Mouse (Mus musculus) left cerebral cortex, adult 9 months (tissue): ENCODE measurements around the gene Polr3h.
A peak's percentile ranks its signal among the peaks of the same experiment; 100 is the strongest.

Experiments used
- DNase-seq, 2 experiments: peaks; one replicate each; pipeline ENCODE4 v3.0.0; 2022; ENCODE audit warnings: low spot score in 2 of 2

The Polr3h gene

DNA sequence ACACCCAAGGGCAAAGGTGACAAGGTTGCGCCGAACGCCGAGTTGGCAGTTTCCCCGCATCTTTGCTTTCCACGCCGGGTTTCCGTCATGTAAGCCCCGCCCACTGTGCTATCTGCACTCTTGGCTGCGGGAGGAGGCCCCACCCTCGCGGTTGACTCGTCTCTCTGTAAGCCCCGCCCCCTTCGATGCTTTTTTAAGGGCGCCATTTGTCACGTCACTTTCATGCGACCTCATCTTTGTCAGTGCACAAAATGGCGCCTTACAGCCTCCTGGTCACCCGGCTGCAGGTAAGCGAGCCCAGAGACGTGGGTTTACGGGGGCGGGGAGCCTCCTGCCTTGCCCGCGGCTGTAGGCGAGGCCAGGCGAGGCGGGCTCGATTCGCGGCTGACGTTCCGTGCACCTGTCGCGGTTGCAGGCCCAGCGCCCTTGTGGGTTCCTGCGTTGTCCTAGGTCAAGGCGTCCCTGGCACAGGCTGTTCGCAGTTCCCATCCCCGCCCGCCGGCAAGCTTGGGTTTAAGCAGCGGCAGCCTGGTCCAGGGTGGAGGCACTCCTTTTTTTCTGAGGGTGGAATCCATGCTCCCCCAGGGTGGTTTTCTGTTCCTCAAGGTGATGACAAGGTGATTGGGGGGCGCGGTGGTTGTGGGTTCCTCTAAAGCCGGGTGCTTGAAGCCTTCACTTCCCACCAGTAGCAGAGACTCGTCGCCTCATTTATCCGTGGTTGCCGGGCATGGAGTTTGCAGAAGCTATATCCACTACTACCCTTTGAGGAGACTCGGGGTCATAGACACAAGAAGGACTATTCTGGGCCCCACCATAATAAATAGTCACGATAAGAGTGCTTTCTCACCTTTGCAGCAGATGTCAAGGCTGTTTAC is 53.5 kb downstream of the Polr3h start, which contains the start of gene Aco2:
Gene Aco2, plus strand, starts transcription at position 48 of the 875 bp plus-strand sequence.
- DNase-seq, result peak; percentile 96 to 100

DNA sequence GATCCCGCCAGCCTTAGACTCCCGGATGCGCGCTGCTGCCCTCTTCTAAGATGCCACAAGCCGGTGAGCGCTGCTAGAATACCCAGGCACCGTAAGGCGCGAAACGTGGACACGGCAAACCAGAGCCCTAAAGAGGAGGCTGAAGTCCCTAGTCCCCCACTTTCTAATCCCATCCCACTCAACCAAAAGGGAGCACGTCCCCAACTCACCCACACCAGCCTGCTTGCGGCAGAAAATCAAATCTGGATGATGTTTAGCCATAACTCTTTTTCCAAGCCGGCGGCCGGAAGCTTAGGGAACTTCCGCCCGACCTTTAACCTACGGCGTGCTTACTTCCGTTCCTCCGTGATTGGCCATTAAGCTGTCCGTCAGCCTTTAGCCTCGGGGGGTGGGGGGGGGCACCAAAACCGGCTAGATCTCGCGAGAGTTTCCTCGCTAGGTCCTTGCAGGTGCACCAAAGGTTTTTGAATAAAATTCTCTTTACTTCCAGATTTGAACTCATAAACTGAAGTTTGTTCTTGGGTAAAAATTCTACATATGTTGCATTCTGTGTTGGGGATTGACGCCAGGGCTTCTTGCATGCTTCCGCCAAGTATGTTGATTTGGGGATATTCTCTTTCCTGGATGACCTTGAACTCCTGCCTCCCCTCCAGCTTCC is 54.3 kb downstream of the Polr3h start, which contains the start of gene Phf5a:
Gene Phf5a, minus strand, starts transcription at position 308 of the 658 bp plus-strand sequence.
- peak in 1 of 2 experiments; percentile 86 for DNase-seq

GRCm38 (mm10) chr15:81869985-81870384 is 56.1 kb downstream of the Polr3h start:
- no peak for DNase-seq

DNA sequence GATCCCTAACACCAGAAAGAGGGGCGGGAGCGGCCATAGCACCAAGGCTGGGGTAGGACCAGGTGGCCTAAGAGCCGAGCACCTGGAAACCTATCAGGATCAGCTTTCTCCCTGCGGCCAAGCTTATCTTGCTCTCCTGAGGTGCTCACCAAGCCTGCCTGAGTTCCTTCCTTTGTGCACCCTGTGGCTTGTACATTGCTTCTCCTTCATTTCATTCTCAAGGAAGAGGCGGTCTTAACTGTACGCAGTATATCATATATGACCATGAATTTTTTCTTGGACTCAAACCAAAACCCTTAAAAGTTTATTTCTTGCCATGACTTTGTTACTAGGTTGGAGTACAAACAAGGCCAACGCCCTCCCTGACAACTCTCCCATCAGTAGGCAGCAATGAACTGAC is 61.8 kb downstream of the Polr3h start:
- no peak for DNase-seq

GRCm38 (mm10) chr15:81860471-81861135 is 65.4 kb downstream of the Polr3h start:
- no peak for DNase-seq

DNA sequence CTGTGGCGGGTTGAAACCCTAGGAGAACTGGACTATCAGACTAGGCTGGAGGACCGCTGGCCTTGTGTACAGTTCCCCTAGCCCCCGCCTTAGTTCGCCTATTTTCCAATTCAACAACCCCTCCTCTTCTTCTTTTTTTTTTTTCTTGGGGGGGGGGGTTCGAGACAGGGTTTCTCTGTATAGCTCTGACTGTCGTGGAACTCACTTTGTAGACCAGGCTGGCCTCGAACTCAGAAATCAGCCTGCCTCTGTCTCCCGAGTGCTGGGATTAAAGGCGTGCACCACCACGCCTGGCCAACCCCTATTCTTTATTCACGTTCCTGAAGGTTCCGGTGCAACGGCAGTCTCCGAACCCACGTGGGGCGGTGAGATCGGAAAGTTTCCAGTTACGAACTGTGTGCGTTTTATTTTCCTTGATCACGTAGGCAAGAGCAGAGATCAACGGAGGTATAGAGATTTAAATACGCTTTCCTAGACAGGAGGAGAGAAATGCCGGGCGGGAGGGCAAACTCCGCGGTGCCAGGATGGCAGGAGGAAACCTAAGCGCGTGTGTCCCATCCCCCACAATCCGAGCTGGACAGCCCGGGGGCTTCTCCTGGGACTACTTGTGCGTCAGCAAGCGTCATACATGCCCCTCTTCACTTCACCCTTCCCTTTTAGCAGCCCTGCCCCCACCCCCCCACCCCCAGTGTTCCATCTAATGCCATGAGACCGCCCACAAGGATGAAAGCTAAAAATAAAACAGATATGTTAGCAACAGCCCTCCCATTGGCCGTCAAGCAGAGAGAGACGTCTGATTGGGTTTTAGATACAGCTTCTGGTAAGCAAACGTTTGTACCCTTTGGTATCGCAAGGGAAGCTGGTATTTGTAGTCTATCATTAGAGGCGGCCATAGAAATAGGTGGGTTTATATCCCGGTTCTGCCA is 66.4 kb downstream of the Polr3h start:
- peak; percentile 96 to 97 for DNase-seq

DNA sequence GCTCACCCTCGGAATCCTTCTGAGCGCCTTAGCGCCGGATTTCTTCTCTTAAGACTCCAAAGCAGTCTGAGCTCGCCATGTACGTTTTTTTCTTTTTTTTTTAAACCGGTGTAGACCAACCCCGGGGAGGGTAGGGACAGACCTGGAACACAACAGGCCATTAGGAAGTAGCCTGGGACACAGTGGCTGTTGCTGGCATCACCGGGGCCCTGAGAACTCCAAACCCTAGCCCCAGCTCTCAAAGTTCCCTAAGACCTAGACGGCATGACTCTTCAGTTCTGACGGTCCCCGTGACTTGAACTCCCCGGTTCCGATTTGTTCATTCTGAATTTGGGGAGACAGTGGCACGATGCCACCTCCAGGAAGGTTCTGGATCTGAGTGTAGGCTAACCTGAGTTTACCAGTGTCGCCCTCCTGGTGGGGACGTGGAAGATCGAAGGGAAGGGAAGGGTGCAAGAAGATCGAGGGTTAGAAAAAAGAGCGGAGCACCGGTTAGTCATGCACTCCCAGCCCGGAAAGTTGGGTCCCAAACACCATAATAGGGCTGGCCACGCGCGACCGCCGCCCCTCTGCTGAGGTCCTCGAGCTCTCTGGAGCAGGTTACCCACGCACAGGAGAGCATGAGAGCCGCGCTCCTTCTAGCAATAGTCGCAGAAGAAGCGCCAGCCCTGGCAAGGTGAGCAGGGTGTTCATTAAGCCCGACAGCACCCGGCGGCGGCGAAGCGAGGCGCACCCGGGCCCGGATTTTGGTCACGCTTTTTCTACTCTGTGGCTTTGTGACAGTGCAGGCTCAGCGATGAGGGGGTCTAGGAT is 67.3 kb downstream of the Polr3h start, which contains the start of gene Tob2:
Gene Tob2, minus strand, starts transcription at position 280 of the 813 bp plus-strand sequence.
- DNase-seq, result peak in 1 of 2 experiments; percentile 75

GRCm38 (mm10) chr15:81858138-81858516 is 67.9 kb downstream of the Polr3h start:
- peak; percentile 78 to 96 for DNase-seq

DNA sequence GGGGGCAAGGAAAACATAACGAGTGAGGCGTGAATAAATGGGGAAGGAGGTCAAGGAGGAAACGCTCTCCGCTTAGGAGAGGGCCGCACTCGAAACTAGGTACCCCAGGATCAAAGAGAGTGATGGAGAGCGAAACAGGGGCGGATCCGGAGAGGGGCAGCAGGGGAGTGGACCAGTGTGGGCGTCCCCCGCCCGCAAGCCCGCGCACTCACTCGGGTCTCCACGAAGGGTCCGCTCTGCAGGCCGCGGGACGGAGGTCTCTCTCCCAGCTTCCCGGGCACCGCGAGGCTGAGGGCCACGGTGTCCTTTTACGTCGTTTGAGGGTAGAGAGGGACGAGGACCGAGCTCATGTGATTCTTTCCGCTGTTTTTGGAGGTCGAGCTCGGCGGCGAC is 68.3 kb downstream of the Polr3h start:
- no peak for DNase-seq

DNA sequence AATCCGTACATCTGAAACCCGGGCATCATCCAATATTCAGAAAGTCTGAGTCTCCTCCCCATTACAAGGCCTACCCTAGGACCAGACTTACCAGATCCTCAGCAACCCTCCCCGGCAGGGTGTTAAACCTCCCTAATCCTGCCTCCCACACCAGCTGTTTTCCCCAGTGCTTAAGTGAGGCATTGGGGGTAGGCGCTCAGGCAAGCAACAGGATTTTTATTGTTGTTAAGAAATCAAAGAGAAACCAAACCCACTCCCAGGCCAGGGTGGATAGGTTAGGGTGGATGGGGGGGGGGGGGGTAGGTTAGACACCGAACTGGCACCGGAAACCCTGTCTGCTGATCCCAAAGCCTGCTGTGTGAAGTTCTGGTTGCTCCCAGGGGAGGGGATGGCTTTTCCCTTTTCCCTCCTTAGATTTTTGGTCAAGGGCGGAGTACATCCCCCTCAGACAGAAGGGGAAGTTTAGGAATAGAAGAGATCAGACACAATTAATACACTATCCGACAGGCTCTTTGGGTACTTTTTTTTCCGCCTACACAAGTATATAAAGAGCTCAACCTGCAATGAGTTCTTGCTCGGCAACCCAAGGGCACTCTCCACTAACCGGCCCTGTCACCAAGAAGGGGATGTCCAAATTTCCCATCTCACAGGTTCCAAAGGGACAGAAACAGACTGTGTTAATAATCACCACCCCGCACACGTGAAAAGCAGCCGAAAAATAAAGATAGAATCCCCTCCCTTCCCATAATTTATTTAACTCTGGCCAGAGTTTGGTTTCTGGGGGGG is 68.9 kb downstream of the Polr3h start:
- no peak for DNase-seq

DNA sequence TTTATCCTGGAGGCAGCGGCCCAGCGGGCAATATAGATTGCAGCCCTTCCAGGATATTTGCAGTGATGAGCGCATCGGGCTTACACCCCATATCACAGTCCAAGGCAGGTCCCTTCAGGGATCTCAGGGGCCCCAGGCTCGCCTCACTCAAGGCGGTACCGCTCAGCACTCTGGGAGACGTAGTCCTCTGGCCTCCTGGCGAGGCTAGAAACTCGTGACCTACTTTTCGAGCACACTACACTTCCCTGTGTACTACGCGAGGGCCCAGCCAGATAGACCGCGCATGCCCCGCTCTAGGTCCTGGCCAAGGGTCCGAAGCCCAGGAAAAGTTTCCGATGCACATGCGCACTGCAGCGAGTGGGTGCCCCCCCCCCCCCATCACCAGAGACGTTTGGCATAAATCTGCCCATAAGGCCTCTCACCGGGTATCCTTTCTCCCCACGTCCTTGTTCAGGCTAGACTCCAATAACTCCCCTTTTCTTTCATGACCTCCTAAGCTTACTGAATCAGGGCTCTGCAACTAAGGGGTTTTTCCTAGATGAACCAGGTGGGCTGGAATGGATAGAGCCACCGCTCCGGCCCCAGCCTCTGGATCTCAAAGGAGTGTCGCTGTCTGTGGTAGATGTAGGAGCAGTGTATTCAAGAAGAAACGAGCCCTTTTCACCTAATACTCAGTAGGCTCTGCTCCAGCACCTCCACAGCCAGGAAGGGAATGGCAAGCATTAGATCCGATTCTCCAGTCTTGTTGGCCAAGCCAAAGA is 69.8 kb downstream of the Polr3h start:
- peak; percentile 79 to 89 for DNase-seq

- no peak for DNase-seq
Measured at GRCm38 (mm10) chr15:81853081-81853480, 73.0 kb downstream of the Polr3h start.

- DNase-seq, result no peak
Measured at GRCm38 (mm10) chr15:81852411-81853000, 73.5 kb downstream of the Polr3h start.

GRCm38 (mm10) chr15:81851375-81851774 is 74.7 kb downstream of the Polr3h start:
- DNase-seq, result no peak

- DNase-seq, result no peak
Measured at GRCm38 (mm10) chr15:81850718-81851117, 75.3 kb downstream of the Polr3h start.

DNA sequence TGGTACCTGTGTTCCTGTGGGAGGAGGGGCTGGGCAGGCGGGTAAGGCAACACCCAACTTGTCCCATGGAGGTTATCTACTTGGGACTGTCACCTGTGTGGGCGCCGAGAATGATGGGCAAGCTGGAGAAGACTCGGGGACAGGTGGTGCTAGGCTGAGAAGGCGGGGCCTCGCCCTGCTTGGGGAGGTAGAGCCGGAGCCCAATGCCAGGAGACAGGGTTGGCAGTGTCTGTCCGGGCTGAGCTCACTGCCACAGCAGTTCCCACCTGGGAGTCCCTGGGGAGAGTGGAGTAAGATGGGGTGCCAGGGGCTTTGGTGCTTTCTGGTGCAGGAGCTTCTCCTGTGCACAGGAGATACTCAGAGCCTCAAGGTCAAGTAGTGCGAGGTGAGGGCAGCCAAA is 76.9 kb downstream of the Polr3h start:
- DNase-seq, result no peak

DNA sequence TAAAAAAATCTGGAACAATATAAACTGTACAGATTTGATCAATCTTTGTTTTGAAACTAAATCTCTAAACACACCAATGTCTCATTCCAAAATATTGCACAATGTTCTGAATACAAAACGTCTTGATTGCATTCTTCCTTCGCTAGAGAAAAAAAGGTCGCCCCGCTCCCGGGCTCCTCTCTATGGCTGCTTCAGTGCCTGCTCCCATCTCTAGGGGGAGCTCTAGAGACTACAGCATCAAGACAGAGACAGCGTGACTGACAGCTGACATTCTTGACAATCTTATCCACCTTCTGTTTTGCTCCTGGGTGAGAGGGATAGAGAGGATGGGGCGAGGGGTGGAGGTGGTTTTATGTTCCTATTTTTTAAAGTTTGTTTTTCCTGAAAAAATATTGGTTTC is 77.7 kb downstream of the Polr3h start:
- DNase-seq, result peak in 1 of 2 experiments; percentile 66

DNA sequence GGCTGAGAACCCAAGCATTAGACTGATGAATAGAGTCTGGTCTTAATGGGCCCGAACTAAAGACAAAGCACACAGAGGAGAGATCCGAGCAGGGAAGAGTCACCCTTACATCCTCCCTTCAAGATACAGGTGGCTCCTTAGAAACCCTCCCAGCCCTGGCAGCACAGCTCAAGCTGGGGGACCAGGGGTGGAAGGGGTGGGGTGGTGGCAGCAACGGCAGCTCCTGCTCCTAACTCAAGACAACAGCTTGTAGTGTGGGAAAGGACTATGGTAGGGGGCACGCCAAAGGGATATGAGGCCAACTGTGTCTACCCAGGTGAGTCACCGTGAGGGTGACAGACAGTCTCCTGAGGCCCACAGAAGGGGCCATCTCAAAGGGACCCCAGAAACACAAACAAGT is 78.2 kb downstream of the Polr3h start:
- DNase-seq, result no peak
